Mouse (Mus musculus) testis, adult 2 months (tissue): ENCODE results near the gene Sar1b. TPM values are rescaled to one million over a fixed set of nuclear protein-coding genes. Genes with fewer than 3 reads are reported as not detected.
"Not testable (repeated sequence)": the region's sequence is repeated elsewhere in the genome, so short reads cannot be mapped to it uniquely, and the experiment has no call there.

ENCODE experiments used
- H3K27ac ChIP-seq: fragments of 200-500 bp; 2 replicates; pipeline ENCODE4 v1.5.1; 2012; ENCODE audit warnings: low read depth, low read length; ENCODE audit not compliant: control insufficient read depth, insufficient read depth
- H3K27me3 ChIP-seq: fragments of 200-500 bp; 2 replicates; pipeline ENCODE4 v1.6.1; 2012; ENCODE audit warnings: mild to moderate bottlenecking, low read length, moderate library complexity; ENCODE audit not compliant: control insufficient read depth, insufficient read depth
- H3K36me3 ChIP-seq: fragments of 200-500 bp; 2 replicates; pipeline ENCODE4 v1.6.1; 2012; ENCODE audit warnings: mild to moderate bottlenecking, low read length; ENCODE audit not compliant: control insufficient read depth, insufficient read depth
- H3K4me1 ChIP-seq: fragments of 200-500 bp; 2 replicates; pipeline ENCODE4 v1.6.1; 2012; ENCODE audit warnings: low read length; ENCODE audit not compliant: control insufficient read depth, insufficient read depth
- H3K4me3 ChIP-seq: fragments of 200-500 bp; 2 replicates; pipeline ENCODE4 v1.5.1; 2012; ENCODE audit warnings: low read depth, mild to moderate bottlenecking, low read length, moderate library complexity, mixed read lengths; ENCODE audit not compliant: control insufficient read depth
- CTCF ChIP-seq: fragments of 200-500 bp; IDR thresholded peaks from 2 replicates; pipeline ENCODE4 v1.5.1; 2012; ENCODE audit warnings: low read depth, mild to moderate bottlenecking, inconsistent platforms, low read length, moderate library complexity; ENCODE audit not compliant: control insufficient read depth, insufficient read depth, insufficient replicate concordance
- POLR2A ChIP-seq: fragments of 200-500 bp; IDR thresholded peaks from 2 replicates; pipeline ENCODE4 v1.6.1; 2012; ENCODE audit warnings: low read depth, mild to moderate bottlenecking, inconsistent platforms, low read length, moderate library complexity; ENCODE audit not compliant: control insufficient read depth
- polyA plus RNA-seq: library from polyadenylated mRNA; depleted of rRNA; stranded (reverse); fragments of >200 nt; gene quantifications from 2 replicates; pipeline ENCODE4 v1.2.3, GENCODE M21; 2012

Gene Sar1b
- polyA plus RNA-seq, 1 experiment: 14.9 TPM

DNA sequence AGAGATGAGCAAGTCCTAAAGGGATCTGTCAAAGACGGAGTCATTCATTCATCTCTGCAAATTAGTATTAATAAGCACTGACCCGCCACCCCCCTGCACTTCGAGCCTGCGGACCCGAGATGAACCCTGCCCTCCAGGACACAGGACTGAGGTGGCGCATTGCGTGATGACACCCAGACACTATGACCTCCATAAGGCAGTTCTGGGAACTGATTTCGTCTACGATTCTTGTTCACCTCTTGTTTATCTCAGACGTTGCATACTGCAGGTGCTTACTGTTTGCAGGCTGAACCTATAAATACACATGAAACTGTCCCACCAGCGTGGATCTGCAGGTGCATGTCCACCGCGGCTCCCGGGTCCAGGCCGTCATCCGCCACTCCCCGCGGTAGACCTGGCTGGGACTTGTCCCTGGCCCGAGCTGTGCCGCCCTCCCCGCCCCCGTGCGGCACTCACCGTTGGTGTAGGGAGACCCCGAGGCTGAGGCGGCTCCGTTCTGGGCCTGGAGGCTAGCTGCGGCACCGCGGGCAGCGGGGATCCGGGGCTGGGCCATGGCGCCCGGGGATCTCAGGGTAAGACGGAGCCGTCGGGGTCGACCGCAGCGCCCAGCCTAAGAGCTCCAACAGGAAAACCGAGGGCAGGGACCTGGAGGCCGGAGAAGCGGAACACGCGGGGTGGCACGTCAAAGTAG, 7.7 kb upstream of the Sar1b start:
- Histone ChIP-seq H3K27me3 (no peaks in the 10 kb centered on the region), H3K36me3 (no peaks in the 10 kb centered on the region), H3K4me3 (peak overlapping the region; percentile 95), H3K27ac (peak overlapping the region; percentile 79), H3K4me1 (peaks cover 6% of the 10 kb centered on the region)
- TF ChIP-seq CTCF: no peak
- TF ChIP-seq POLR2A: 0 out of 2 replicates have a peak, but pooled peaks have one; percentile 18

DNA sequence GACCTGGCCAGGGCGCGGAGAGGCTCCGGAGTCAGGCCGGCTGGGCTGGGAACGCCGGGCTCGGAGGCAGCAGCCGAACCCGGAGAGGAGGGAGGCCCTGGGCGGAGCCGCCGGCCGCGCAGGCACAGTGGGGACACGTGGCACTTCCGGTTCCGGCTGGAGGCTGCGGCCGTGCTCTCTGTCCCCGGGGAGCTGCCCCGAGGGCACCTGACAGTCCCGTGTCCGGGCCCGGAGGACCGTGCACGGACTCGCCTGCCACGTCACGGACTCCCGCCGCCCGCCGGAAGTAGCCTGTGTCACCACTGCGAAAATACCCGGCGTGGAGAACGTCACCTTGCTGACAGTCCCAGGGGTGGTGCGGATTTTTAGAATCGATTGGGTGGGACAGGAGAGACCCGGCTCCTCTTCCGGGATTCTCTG, 7.1 kb upstream of the Sar1b start:
- no peaks in the 10 kb centered on the region for H3K27me3 ChIP-seq
- H3K36me3 ChIP-seq: no peaks in the 10 kb centered on the region
- peak overlapping the region; percentile 95 for H3K4me3 ChIP-seq
- H3K27ac ChIP-seq: peak overlapping the region; percentile 79
- TF ChIP-seq CTCF (no peak), POLR2A (peak; percentile 80)
- peaks cover 6% of the 10 kb centered on the region for H3K4me1 ChIP-seq

DNA sequence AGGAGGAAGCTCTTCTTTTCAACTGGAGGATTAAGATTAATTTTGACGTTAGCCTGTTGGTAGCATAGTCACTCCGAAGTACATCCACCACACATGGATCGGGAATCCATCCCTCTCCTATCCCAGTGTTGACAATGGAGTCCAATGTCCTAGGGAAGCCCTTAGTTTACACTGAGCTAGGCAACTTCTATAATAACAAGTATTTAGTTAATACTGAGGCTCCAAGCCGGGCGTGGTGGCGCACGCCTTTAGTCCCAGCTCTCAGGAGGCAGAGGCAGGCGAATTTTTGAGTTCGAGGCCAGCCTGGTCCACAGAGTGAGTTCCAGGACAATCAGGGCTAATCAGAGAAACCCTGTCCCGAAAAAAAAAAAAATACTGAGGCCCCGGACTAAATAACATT, 6.5 kb upstream of the Sar1b start:
- Histone ChIP-seq H3K4me1 (peaks cover 6% of the 10 kb centered on the region), H3K4me3 (peak overlapping the region; percentile 95), H3K36me3 (no peaks in the 10 kb centered on the region), H3K27me3 (no peaks in the 10 kb centered on the region), H3K27ac (peak overlapping the region; percentile 78)
- no peak for TF ChIP-seq CTCF

DNA sequence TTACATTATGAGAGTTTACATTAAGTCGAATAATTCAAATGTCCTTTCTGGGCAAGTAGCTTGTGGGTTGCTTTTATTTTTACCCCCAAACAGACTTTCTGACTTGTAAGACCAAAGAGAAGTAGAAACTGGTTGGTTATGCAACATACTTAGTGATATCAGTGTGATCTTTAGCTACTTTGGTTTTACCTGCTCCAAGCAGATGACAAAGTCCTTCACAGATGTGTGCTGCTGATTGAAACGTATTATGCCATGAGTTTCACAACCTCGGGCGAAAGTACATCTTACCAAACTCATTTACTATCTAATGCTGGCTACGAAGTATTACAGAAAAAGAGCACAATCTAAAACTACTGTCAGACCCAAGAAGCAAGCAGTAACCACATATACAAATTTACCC, 5.9 kb upstream of the Sar1b start:
- no peak overlapping the region for H3K27ac ChIP-seq
- H3K4me1 ChIP-seq: peaks cover 6% of the 10 kb centered on the region
- TF ChIP-seq CTCF (no peak), POLR2A (no peak)
- H3K36me3 ChIP-seq: no peaks in the 10 kb centered on the region
- H3K27me3 ChIP-seq: no peaks in the 10 kb centered on the region
- H3K4me3 ChIP-seq: no peak overlapping the region

DNA sequence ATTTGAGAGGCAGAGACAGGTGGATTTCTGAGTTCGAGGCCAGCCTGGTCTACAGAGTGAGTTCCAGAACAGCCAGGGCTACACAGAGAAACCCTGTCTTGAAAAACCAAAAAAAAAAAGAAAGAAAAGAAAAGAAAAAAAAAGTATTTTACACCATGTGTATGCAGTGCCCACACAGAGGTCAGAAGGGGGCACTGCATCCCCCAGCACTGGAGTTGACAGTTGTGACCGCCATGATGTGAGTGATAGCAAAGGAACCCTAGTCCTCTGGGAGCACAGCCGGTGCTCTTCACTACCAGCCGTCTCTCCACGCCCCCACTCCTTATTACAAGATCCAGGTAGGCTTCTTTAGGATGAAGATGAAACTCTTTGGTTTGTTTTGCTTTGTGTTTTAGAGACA, 5.3 kb upstream of the Sar1b start:
- not testable (repeated sequence) for H3K27ac ChIP-seq, H3K36me3 ChIP-seq, H3K4me1 ChIP-seq, H3K4me3 ChIP-seq, H3K27me3 ChIP-seq

DNA sequence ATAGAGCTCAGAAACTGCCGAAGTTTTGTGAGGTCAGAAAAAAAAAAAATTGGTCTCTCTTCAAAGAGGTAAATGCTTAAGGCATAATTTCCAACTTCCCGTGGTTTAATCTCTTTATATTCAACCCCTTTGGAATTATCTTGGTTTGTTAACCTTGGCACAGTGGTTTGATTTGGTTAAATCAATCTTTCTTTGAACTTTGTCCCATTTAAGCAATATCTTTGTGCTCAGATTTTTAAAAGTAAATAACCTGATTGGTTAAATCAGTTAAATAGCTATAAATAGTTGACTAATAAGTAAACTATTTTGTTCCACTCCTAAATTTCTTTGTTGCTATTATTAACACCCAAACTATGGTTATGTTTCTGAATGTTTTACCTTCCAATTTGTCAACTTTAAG, 4.2 kb upstream of the Sar1b start:
- no peak overlapping the region for H3K4me3 ChIP-seq
- peaks cover 6% of the 10 kb centered on the region for H3K4me1 ChIP-seq
- H3K36me3 ChIP-seq: no peaks in the 10 kb centered on the region
- H3K27ac ChIP-seq: no peak overlapping the region
- TF ChIP-seq CTCF (no peak), POLR2A (no peak)
- H3K27me3 ChIP-seq: no peaks in the 10 kb centered on the region

DNA sequence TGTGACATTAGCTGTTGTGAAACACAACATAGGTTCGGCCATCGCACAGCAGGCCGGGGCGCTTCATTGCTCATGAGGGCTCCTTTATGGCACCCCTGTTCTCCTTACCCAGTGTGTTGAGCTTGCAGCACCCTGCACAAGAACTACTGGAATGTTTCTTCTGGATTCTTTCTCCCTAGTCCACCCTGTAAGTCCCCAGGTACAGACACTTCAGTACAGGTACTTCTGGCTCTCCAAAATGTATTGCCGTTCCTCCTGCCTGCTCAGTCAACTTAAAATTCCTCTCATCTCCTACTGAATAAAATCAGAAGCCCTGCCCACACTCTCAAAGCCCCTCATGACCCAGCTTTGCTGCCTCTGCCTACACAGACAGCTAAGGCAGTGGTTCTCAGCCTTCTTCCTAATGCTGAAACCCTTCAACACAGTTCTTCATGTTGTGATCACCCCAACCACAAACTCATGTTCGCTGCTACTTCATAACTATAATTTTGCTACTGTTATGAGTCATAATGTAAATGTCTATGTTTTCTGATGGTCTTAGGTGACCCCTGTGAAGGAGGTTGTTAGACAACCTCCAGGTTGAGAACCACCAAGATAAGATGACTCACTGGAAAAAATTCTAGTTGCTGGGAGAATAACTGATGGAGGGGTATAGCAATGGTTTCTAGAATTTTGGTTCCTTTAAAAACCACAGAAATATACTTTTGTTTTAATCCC, 3.4 kb upstream of the Sar1b start:
- Histone ChIP-seq H3K27ac (no peak overlapping the region), H3K27me3 (no peaks in the 10 kb centered on the region), H3K36me3 (no peaks in the 10 kb centered on the region), H3K4me1 (peaks cover 6% of the 10 kb centered on the region), H3K4me3 (no peak overlapping the region)
- no peak for TF ChIP-seq POLR2A
- no peak for TF ChIP-seq CTCF

DNA sequence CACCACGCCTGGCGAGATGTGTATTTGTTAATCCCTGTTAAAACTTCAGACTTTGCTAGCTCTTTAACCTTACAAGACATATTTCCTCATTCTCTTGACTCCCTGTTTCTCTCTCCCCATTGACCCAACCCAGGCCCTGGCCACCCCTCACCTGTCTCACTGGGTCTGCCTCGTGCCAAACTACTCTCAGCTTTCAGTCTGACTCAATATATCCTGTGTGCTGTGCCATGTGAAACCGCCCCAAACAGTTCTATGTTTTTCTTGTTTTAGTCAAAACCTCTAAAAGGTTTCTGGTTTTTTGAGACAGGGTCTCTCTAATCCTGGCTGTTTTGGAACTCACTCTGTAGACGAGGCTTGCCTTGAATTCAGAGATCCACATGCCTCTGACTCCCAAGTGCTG, 2.2 kb upstream of the Sar1b start:
- Histone ChIP-seq H3K4me3 (no peak overlapping the region), H3K27me3 (no peaks in the 10 kb centered on the region), H3K4me1 (peaks cover 2% of the 10 kb centered on the region; the same call in 1 of the 2 replicates), H3K36me3 (no peaks in the 10 kb centered on the region), H3K27ac (no peak overlapping the region)
- TF ChIP-seq POLR2A (no peak), CTCF (no peak)
